Mouse (Mus musculus): Measurements from ENCODE around the gene Parp9. TPM values are rescaled to one million over a fixed set of nuclear protein-coding genes. Genes with fewer than 3 reads are reported as not detected.
A peak's percentile ranks its signal among the peaks of the same experiment; 100 is the strongest.
"Not testable (repeated sequence)": the region's sequence is repeated elsewhere in the genome, so short reads cannot be mapped to it uniquely, and the experiment has no call there.

Gene Parp9
- polyA plus RNA-seq, 1 experiment, result 4.0 TPM

DNA sequence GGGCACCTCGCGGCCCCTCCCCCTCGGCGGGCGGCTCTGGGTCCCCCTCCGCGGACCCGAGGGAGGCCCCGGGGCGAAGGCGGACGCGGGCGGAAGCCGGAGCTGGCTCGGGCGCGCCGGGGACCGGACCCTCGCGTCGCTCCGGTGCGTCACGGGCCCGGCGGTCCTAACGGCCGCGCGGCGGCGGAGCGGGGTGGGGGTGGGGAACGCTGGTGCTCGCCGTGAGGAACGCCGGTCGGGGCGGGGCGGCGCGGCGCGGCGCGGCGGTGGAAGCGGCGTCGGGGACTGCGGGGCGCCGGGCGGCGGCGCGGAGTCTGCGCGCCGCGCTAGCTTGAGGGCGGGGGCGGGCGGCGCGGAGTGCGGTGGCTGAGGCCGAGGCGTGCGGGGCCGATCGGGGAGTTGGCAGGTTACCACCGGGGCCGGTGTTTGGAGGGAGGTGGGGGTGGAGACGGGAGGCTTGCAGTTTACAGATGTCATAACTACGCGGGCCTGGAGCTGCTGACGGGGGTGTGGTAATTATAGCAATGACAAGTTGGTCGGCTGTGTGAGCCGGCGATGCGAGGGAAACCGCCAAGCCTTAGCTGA lies 45.3 kb downstream of the Parp9 start:
- Histone ChIP-seq H3K4me3 (ENCODE audit: insufficient read depth, low read length) (peak overlapping the region; percentile 60), H3K4me1 (ENCODE audit: control insufficient read depth, insufficient read depth, low read length) (peaks cover 4% of the 10 kb centered on the region), H3K27ac (ENCODE audit: insufficient read depth, low read length) (peak overlapping the region; percentile 94)
- TF ChIP-seq CTCF (IDR thresholded peaks at IDR 0.05; ENCODE audit: extremely low read depth, insufficient read depth, low read length), result no peak
- TF ChIP-seq POLR2A (IDR thresholded peaks at IDR 0.05; ENCODE audit: extremely low read depth, insufficient read depth, low read length), result no peak

DNA sequence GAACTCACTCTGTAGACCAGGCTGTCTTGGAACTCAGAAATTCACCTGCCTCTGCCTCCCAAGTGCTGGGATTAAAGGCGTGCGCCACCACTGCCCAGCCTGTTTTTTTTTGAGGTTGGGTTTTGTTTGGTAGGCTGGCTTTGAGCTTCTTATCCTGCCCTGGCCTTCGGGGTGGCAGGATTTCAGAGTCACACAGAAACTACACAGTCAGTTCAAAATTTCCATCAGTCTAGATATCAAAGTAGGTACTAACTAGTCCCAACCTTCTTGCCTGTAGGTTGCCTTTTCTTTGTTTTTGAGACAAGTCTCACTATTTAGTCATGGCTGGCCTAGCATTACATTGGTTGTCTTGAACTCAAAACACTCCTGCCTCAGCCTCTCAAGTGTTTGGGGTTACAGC lies 46.2 kb downstream of the Parp9 start:
- no peak for TF ChIP-seq CTCF (IDR thresholded peaks at IDR 0.05; ENCODE audit: extremely low read depth, insufficient read depth, low read length)
- no peak overlapping the region for H3K27ac ChIP-seq (ENCODE audit: insufficient read depth, low read length)
- H3K4me3 ChIP-seq (ENCODE audit: insufficient read depth, low read length), result peak overlapping the region; percentile 60; the same call in 1 of the 2 replicates
- H3K4me1 ChIP-seq (ENCODE audit: control insufficient read depth, insufficient read depth, low read length), result peaks cover 4% of the 10 kb centered on the region

DNA sequence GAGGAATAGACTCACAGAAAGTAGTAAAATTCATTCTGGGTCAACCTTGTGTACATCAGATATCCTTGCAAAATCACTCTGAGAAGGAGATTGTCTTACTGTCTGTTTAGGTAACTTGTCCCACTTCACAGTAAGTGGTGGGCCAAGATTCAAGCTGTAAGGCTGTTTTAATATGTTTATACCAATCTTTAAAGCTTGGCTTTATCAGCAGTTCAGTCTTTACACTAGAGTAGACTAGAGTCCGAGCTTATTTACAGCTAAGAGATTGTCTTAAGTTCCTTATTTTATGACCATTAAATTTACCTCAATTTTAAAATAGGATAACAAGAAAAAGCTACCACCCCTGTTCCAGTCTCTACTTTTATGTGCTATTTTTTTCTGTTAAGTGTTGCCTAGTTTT lies 49.7 kb downstream of the Parp9 start:
- no peak overlapping the region for H3K27ac ChIP-seq (ENCODE audit: insufficient read depth, low read length)
- TF ChIP-seq POLR2A (IDR thresholded peaks at IDR 0.05; ENCODE audit: extremely low read depth, insufficient read depth, low read length) (no peak), CTCF (IDR thresholded peaks at IDR 0.05; ENCODE audit: extremely low read depth, insufficient read depth, low read length) (no peak)
- H3K4me1 ChIP-seq (ENCODE audit: control insufficient read depth, insufficient read depth, low read length), result peaks cover 7% of the 10 kb centered on the region
- no peak overlapping the region for H3K4me3 ChIP-seq (ENCODE audit: insufficient read depth, low read length)

DNA sequence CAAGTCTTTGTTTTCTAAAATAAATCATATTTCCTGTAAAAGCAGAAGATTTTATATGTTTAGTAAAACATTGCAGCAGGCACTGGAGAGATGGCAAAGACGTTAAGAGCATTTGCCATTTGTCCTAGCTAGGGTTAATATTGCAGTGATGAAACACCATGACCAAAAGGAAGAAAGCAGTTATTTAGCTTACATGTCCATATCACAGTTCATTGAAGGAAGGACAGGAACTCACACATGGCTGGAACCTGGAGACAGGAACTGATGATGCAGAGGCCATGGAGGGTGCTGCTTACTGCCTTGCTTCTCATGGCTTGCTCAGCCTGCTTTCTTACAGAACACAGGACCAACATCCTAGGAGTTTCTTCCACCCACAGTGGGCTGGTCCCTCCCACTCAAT lies 54.1 kb downstream of the Parp9 start:
- peaks cover 8% of the 10 kb centered on the region for H3K4me1 ChIP-seq (ENCODE audit: control insufficient read depth, insufficient read depth, low read length)
- no peak overlapping the region for H3K27ac ChIP-seq (ENCODE audit: insufficient read depth, low read length)
- TF ChIP-seq CTCF (IDR thresholded peaks at IDR 0.05; ENCODE audit: extremely low read depth, insufficient read depth, low read length) (no peak), POLR2A (IDR thresholded peaks at IDR 0.05; ENCODE audit: extremely low read depth, insufficient read depth, low read length) (no peak)
- no peak overlapping the region for H3K4me3 ChIP-seq (ENCODE audit: insufficient read depth, low read length)

DNA sequence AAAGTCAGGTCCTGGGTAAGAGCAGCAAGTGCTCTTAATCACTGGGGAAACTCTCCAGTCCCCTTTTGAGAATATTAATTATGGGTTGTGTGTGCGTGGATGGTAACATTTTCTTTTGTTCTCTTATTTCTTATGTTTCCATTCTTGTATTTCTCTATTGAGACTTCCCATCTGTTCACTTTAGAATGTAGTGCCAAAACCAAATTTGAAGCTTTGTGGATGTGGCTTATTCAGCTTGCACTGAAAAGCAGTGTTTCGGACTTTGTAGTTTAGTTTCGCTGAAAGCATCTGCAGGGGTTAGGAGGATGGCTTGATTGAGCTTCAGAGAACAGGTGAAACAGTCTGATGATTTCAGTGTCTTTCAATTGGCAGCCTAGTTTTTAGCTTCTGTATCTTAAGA lies 55.0 kb downstream of the Parp9 start:
- no peak overlapping the region for H3K4me3 ChIP-seq (ENCODE audit: insufficient read depth, low read length)
- H3K4me1 ChIP-seq (ENCODE audit: control insufficient read depth, insufficient read depth, low read length), result peaks cover 8% of the 10 kb centered on the region
- TF ChIP-seq CTCF (IDR thresholded peaks at IDR 0.05; ENCODE audit: extremely low read depth, insufficient read depth, low read length) (no peak), POLR2A (IDR thresholded peaks at IDR 0.05; ENCODE audit: extremely low read depth, insufficient read depth, low read length) (no peak)
- no peak overlapping the region for H3K27ac ChIP-seq (ENCODE audit: insufficient read depth, low read length)

DNA sequence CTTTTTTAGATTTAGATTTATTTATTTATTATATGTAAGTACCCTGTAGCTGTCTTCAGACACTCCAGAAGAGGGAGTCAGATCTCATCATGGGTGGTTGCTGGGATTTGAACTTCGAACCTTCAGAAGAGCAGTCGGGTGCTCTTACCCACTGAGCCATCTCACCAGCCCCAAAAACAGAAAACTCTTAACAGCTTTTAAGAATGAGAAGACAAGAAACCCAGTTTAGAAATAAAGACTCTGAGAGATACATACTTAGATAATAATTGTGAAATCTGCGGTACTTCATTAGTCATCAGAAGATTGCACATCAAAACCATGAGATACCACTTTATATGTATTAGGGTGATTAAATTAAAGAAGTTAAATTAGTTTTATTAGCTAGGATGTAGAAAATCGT lies 60.6 kb downstream of the Parp9 start:
- not testable (repeated sequence) for H3K4me3 ChIP-seq (ENCODE audit: insufficient read depth, low read length); H3K4me1 ChIP-seq (ENCODE audit: control insufficient read depth, insufficient read depth, low read length); H3K27ac ChIP-seq (ENCODE audit: insufficient read depth, low read length)

DNA sequence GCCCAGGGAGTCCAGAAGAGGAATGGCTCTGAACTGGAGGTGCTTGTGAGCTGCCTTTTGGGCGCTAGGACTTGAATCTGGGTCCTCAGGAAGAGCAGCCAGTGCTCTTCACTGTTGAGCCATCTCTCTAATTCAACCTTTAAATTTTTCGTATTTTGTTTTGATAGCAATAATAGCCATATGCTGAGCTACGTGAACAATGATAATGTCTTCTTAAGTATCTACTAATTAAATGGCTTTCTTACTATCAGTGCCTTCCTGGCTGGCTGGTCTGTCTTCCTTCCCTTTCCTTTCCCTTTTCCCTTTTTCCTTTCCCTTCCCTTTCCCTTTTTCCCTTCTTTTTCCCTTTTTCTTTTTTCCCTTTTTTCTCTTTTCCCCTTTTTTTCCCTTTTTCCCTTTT lies 70.1 kb downstream of the Parp9 start:
- Histone ChIP-seq H3K27ac (ENCODE audit: insufficient read depth, low read length) (no peak overlapping the region), H3K4me1 (ENCODE audit: control insufficient read depth, insufficient read depth, low read length) (no peaks in the 10 kb centered on the region), H3K4me3 (ENCODE audit: insufficient read depth, low read length) (no peak overlapping the region)
- TF ChIP-seq CTCF (IDR thresholded peaks at IDR 0.05; ENCODE audit: extremely low read depth, insufficient read depth, low read length) (no peak), POLR2A (IDR thresholded peaks at IDR 0.05; ENCODE audit: extremely low read depth, insufficient read depth, low read length) (no peak)

DNA sequence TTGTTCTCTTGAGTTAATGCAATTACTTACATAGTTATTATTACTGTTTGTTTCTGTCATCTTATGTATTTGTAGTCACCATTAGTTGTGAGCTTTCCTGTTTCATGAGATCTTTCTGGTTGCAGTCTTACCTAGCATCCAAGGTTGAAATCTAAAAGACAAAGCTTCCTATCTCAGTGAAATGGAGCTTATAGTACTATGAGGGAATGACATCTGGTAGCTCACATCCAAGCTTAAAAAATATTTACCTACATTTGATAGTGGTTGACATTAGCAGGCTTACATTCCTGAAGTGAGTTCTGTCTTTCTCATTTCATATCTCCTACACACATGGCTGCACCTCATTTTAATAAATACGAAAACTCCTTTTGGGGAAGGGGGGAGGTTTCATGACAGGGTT lies 78.1 kb downstream of the Parp9 start:
- H3K4me3 ChIP-seq (ENCODE audit: insufficient read depth, low read length), result no peak overlapping the region
- TF ChIP-seq CTCF (IDR thresholded peaks at IDR 0.05; ENCODE audit: extremely low read depth, insufficient read depth, low read length) (no peak), POLR2A (IDR thresholded peaks at IDR 0.05; ENCODE audit: extremely low read depth, insufficient read depth, low read length) (no peak)
- no peaks in the 10 kb centered on the region for H3K4me1 ChIP-seq (ENCODE audit: control insufficient read depth, insufficient read depth, low read length)

More for the DNA sequence above, 78.1 kb downstream of the Parp9 start:
- no peak overlapping the region for H3K27ac ChIP-seq (ENCODE audit: insufficient read depth, low read length)

Other genes with a start within 250 kb of the Parp9 start
- gene Dirc2, start 169.1 kb upstream of the Parp9 start, polyA plus RNA-seq (2012; rRNA removed), result 56.2 and 61.1 TPM in 2 replicates
- 6.4 TPM in 2 replicates for gene Hspbap1, start 168.1 kb upstream of the Parp9 start, polyA plus RNA-seq (2012; rRNA removed)
- 1.4 and 1.8 TPM in 2 replicates for gene Parp14, start 66.9 kb upstream of the Parp9 start, polyA plus RNA-seq (2012; rRNA removed)
- gene Dtx3l, start 681 bp downstream of the Parp9 start, polyA plus RNA-seq (2012; rRNA removed), result 2.8 TPM in 2 replicates
- 49.5 and 49.8 TPM in 2 replicates for gene Kpna1, start 40.3 kb downstream of the Parp9 start, polyA plus RNA-seq (2012; rRNA removed)
- gene Wdr5b, start 102.7 kb downstream of the Parp9 start, polyA plus RNA-seq (2012; rRNA removed), result 4.4 and 4.8 TPM in 2 replicates
- gene Fam162a, start 133.1 kb downstream of the Parp9 start, polyA plus RNA-seq (2012; rRNA removed), result 97.8 and 111 TPM in 2 replicates
- 18.3 and 18.7 TPM in 2 replicates for gene Ccdc58, start 133.2 kb downstream of the Parp9 start, polyA plus RNA-seq (2012; rRNA removed)
- not detected in 2 replicates for gene Csta1, start 192.8 kb downstream of the Parp9 start, polyA plus RNA-seq (2012; rRNA removed)
- not detected in 2 replicates for gene Stfa2l1, start 218.3 kb downstream of the Parp9 start, polyA plus RNA-seq (2012; rRNA removed)
- not detected in 2 replicates for gene Gm5483, start 245.7 kb downstream of the Parp9 start, polyA plus RNA-seq (2012; rRNA removed)